In genomic region chr16:72458576-72458975, GRCm38 (mm10) we compare ENCODE assay signal across 10 mouse cellular contexts.
"Had no signal": no experiment of that assay in that cellular context is flagged by ENCODE, and none has a peak within 500 bp of the region (broad histone marks: within the 10 kb centered on the region; RNA-seq: fewer than 3 reads in every experiment).

No protein-coding gene starts in this region.

- DNase-seq: kidney, postnatal 25 days; lung, adult 18-20 months; right cerebral cortex, postnatal 14 days; thymus, postnatal 4 days had no signal

- H3K27me3 ChIP-seq: midbrain, embryonic 12.5 days; neural tube, embryonic 13.5 days; stomach, embryonic 15.5 days had no signal

- H3K36me3 ChIP-seq: midbrain, embryonic 12.5 days; neural tube, embryonic 13.5 days; stomach, embryonic 15.5 days had no signal

- H3K4me2 ChIP-seq: midbrain, embryonic 12.5 days; neural tube, embryonic 13.5 days; stomach, embryonic 15.5 days had no signal

- H3K4me3 ChIP-seq: left cerebral cortex, adult 2 months; midbrain, embryonic 12.5 days; neural tube, embryonic 13.5 days; stomach, embryonic 15.5 days had no signal

- H3K9ac ChIP-seq: liver, embryonic 14.5 days; midbrain, embryonic 12.5 days; neural tube, embryonic 13.5 days; stomach, embryonic 15.5 days had no signal

- H3K9me3 ChIP-seq: midbrain, embryonic 12.5 days; neural tube, embryonic 13.5 days; stomach, embryonic 15.5 days had no signal

- H3K4me1 ChIP-seq: midbrain, embryonic 12.5 days; stomach, embryonic 15.5 days had no signal

- ATAC-seq: midbrain, embryonic 16.5 days had no signal

- H3K27ac ChIP-seq: left cerebral cortex, adult 2 months; liver, embryonic 14.5 days; midbrain, embryonic 12.5 days; neural tube, embryonic 13.5 days; stomach, embryonic 15.5 days had no signal
